Mouse (Mus musculus) embryonic facial prominence, embryonic 15.5 days (tissue): Measurements from ENCODE around the gene Tpgs1. TPM values are rescaled to one million over a fixed set of nuclear protein-coding genes. Genes with fewer than 3 reads are reported as not detected.
"Not testable (repeated sequence)": the region's sequence is repeated elsewhere in the genome, so short reads cannot be mapped to it uniquely, and the experiment has no call there.

Experiments
- ATAC-seq: fragments of 200-750 bp; cut with Nextera tagmentation; 2 replicates; pipeline ENCODE4 v1.8.0; 2017; ENCODE audit warnings: low read depth, moderate TSS enrichment; ENCODE audit not compliant: insufficient number of reproducible peaks, low FRiP score, low TSS enrichment
- H3K27ac ChIP-seq: fragments of 300-500 bp; sonication (generic); replicated peaks from 2 replicates; pipeline ENCODE4 v1.5.1; 2015; ENCODE audit warnings: mild to moderate bottlenecking, inconsistent platforms
- H3K27me3 ChIP-seq: fragments of 300-500 bp; sonication (generic); 2 replicates; pipeline ENCODE4 v1.6.1; 2015; ENCODE audit warnings: inconsistent platforms
- H3K36me3 ChIP-seq: fragments of 300-500 bp; sonication (generic); 2 replicates; pipeline ENCODE4 v1.6.1; 2015; ENCODE audit warnings: mild to moderate bottlenecking, inconsistent platforms
- H3K4me1 ChIP-seq: fragments of 300-500 bp; sonication (generic); 2 replicates; pipeline ENCODE4 v1.6.1; 2015; ENCODE audit warnings: inconsistent platforms
- H3K4me2 ChIP-seq: fragments of 300-500 bp; sonication (generic); replicated peaks from 2 replicates; pipeline ENCODE4 v1.6.1; 2015; ENCODE audit warnings: mild to moderate bottlenecking, inconsistent platforms
- H3K4me3 ChIP-seq: fragments of 300-500 bp; sonication (generic); replicated peaks from 2 replicates; pipeline ENCODE4 v1.5.1; 2015; ENCODE audit warnings: mild to moderate bottlenecking, inconsistent platforms
- H3K9ac ChIP-seq: fragments of 300-500 bp; sonication (generic); 2 replicates; pipeline ENCODE4 v1.6.1; 2015; ENCODE audit warnings: inconsistent platforms
- H3K9me3 ChIP-seq: fragments of 300-500 bp; sonication (generic); replicated peaks from 2 replicates; pipeline ENCODE4 v1.6.1; 2016; ENCODE audit warnings: inconsistent platforms
- WGBS: fragments of 180-500 bp; shearing (Covaris S2); methylation state at CpG from one replicate; pipeline ENCODE4 v1.1.7; 2015; 5-methylcytosine and 5-hydroxymethylcytosine counted together
- polyA plus RNA-seq: library from polyadenylated mRNA; unstranded; fragments of >200 nt; fragmentation: Nextera tagmentation; extraction: Ambion mirVana; gene quantifications from 2 replicates; pipeline ENCODE4 v1.2.1, GENCODE M21; 2015

Gene Tpgs1
- polyA plus RNA-seq, 1 experiment from 2014 or later = 62.4 TPM

DNA sequence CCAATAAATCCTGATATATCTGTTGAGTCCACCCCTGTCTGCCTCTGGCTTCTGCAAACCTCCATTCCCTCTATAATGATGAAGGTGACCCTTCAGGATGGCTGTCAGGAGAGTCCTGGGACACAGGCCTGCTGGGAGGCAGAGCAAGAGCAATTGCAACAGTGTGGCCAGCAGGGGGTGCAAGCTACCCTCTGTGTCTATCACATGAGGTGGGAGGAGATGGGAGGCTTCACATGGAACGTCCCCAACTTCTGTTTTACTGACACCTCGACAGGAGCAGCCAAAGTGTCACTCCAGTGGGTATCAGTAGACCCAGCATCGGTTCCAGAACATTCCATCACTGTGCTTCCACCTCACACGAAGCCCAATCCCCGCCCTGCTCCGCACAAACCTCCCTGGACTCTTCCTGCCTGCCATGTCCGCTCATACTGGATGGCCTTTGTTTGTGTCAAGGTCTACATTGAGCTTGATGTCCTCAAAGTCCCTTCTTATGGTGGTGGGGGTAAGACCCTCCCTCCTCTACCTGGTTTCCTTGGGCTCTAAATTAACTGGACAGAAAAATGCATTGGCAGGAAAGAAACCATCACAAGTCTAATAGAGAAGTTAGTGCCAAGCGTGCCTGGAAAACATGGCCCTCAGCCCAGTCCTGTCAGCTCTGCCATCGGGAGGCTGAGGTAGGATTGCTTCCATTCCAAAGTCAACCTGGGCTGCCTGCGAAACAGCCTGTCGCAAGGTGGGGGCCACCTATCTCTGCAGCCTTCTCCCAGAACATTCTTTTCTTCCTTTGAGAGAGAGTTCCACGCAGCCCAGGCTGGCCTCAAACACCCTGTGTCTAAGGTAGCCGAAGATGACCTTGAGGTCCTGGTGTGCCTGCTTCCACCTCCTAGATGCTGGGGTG is 26.3 kb downstream of the Tpgs1 start:
- H3K9ac ChIP-seq = no peak overlapping the region
- peaks cover 17% of the 10 kb centered on the region for H3K4me1 ChIP-seq
- H3K27me3 ChIP-seq = no peaks in the 10 kb centered on the region
- 54% methylated on average over 13 of the region's 13 CpGs for WGBS
- no peaks in the 10 kb centered on the region for H3K9me3 ChIP-seq
- H3K36me3 ChIP-seq = no peaks in the 10 kb centered on the region
- H3K4me3 ChIP-seq = no peak overlapping the region
- no peak overlapping the region; the same call in 1 of the 2 replicates for H3K4me2 ChIP-seq
- ATAC-seq = no peak
- H3K27ac ChIP-seq = peak overlapping the region; percentile 44

- Histone ChIP-seq H3K9me3 (no peaks in the 10 kb centered on the region), H3K27me3 (no peaks in the 10 kb centered on the region), H3K4me1 (peaks cover 20% of the 10 kb centered on the region), H3K9ac (no peak overlapping the region), H3K4me3 (no peak overlapping the region), H3K36me3 (no peaks in the 10 kb centered on the region), H3K4me2 (no peak overlapping the region; the same call in 1 of the 2 replicates), H3K27ac (peak overlapping the region; percentile 44)
- ATAC-seq = no peak
- WGBS = 22% methylated on average over 9 of the region's 9 CpGs
These were observed 27.0 kb downstream of the Tpgs1 start for GRCm38 (mm10) chr10:79696129-79696651.

DNA sequence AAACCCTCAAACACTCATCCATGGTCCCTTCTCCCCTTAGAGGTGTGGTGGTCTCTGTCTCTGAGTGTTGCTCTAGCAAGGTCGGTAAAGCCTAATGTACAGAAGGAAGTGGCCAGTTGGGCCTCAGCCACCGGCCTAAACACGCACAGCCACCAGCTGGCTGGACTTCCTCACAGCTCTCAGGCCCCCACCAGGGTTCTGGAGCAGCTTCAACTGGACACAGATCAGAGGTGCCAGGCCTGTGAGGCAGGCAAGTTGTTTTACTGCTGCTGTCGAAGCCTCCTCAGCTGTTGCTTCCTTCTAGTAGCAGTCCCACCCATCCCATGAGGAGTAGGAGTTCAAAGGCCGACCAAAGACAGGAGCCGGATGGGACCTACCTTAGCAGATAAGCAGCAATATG is 28.7 kb downstream of the Tpgs1 start:
- H3K4me1 ChIP-seq = peaks cover 26% of the 10 kb centered on the region
- H3K36me3 ChIP-seq = no peaks in the 10 kb centered on the region
- no peak for ATAC-seq
- WGBS = 77% methylated on average over 6 of the region's 6 CpGs
- no peak overlapping the region for H3K27ac ChIP-seq
- no peaks in the 10 kb centered on the region for H3K9me3 ChIP-seq
- no peaks in the 10 kb centered on the region for H3K27me3 ChIP-seq
- no peak overlapping the region for H3K4me3 ChIP-seq
- H3K4me2 ChIP-seq = no peak overlapping the region
- H3K9ac ChIP-seq = no peak overlapping the region

GRCm38 (mm10) chr10:79698459-79698858 is 29.3 kb downstream of the Tpgs1 start:
- no peaks in the 10 kb centered on the region for H3K36me3 ChIP-seq
- H3K4me2 ChIP-seq = no peak overlapping the region
- no peak overlapping the region for H3K4me3 ChIP-seq
- H3K27ac ChIP-seq = no peak overlapping the region
- 90% methylated on average over 6 of the region's 6 CpGs for WGBS
- H3K27me3 ChIP-seq = no peaks in the 10 kb centered on the region
- ATAC-seq = no peak
- peaks cover 26% of the 10 kb centered on the region for H3K4me1 ChIP-seq
- H3K9me3 ChIP-seq = no peaks in the 10 kb centered on the region
- no peak overlapping the region for H3K9ac ChIP-seq

- no peaks in the 10 kb centered on the region for H3K36me3 ChIP-seq
- no peak for ATAC-seq
- no peak overlapping the region for H3K4me2 ChIP-seq
- no peak overlapping the region for H3K4me3 ChIP-seq
- H3K27ac ChIP-seq = peak overlapping the region; percentile 55; the same call in 1 of the 2 replicates
- H3K4me1 ChIP-seq = peaks cover 30% of the 10 kb centered on the region
- 35% methylated on average over 7 of the region's 7 CpGs for WGBS
- no peaks in the 10 kb centered on the region for H3K9me3 ChIP-seq
- peak overlapping the region; percentile 1; the same call in 1 of the 2 replicates for H3K9ac ChIP-seq
- H3K27me3 ChIP-seq = no peaks in the 10 kb centered on the region
These were observed 31.5 kb downstream of the Tpgs1 start for GRCm38 (mm10) chr10:79700676-79701075.

DNA sequence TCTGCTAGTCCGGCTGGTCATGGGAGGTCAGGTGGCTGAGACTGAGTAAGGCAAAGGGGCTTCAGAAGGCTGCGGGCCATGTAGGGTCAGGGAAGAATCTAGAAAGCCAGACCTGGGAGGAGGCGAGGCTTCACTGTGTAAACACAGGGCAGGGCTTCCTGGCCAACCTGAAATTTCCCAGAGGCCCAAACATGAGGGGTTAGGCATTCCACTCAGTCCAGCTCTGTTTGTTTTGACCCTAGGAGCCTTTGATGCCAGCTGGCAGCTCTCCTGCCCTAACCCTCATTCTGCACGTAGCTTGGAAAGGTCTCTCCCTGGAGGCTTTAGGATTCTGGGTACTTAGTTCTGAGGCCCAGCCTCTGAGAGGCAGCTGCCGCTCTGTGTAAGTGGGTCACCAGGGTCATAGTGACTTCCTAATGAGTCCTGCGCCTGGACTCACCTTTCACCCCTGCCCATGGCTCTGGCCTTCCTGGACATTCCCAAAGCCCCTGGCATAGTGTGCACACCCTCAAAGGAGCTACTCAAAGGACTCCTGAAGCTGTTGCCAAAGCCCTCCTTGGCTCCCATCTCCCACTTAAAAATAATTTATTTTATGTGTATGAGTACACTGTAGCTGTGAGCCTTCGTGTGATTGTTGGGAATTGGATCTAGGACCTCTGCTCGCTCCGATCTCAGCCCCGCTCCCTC is 32.4 kb downstream of the Tpgs1 start:
- Histone ChIP-seq H3K27me3 (no peaks in the 10 kb centered on the region), H3K27ac (peak overlapping the region; percentile 55; the same call in 1 of the 2 replicates), H3K4me3 (no peak overlapping the region), H3K9me3 (no peaks in the 10 kb centered on the region), H3K9ac (no peak overlapping the region), H3K36me3 (no peaks in the 10 kb centered on the region), H3K4me1 (peaks cover 32% of the 10 kb centered on the region), H3K4me2 (no peak overlapping the region)
- no peak for ATAC-seq
- WGBS = 44% methylated on average over 10 of the region's 10 CpGs

DNA sequence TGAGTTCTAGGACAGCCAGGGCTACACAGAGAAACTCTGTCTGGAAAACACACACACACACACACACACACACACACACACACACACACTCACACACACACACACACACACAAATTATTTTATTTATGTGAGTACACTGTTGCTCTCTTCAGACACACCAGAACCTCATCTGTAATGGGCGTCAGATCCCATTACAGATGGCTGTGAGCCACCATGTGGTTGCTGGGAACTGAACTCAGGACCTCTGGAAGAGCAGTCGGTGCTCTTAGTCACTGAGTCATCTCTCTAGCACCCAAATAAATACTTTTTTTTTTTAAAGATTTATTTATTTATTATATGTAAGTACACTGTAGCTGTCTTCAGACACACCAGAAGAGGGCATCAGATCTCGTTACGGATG is 33.8 kb downstream of the Tpgs1 start:
- not testable (repeated sequence) for H3K27me3 ChIP-seq, H3K4me2 ChIP-seq, H3K9me3 ChIP-seq, ATAC-seq, H3K4me3 ChIP-seq, H3K36me3 ChIP-seq, H3K9ac ChIP-seq, H3K27ac ChIP-seq
- WGBS = 85% methylated on average over 4 of the region's 4 CpGs
- H3K4me1 ChIP-seq = peaks cover 42% of the 10 kb centered on the region

DNA sequence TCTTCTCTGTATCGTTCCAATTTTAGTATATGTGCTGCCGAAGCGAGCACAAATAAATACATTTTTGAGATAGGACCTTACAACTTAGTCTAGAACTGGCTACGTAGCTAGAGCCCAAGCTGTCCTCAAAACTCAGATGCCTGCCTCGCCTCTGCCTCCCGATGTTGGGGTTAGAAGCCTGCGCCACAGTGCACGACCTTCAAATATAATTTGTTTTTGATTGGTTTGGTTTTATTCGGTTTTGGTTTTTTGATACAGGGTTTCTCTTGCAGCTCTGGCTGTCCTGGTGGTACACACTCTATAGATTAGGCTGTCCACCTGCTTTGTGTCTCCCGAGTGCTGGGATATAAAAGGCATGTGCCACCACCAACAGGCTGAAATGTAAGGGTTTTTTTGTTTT is 34.4 kb downstream of the Tpgs1 start:
- 76% methylated on average over 10 of the region's 10 CpGs for WGBS

GRCm38 (mm10) chr10:79704065-79704969 is 35.1 kb downstream of the Tpgs1 start, which contains the start of gene Bsg:
Bsg (plus strand) TSS chr10:79704491.
- under 1% methylated on average over 64 of the region's 65 CpGs for WGBS
- H3K27ac ChIP-seq = peak within 1 kb of the TSS; percentile 81
- peak within 1 kb of the TSS; percentile 78 for H3K4me2 ChIP-seq
- H3K9me3 ChIP-seq = no peaks in the 10 kb centered on the region
- peak; percentile 96 for ATAC-seq
- H3K36me3 ChIP-seq = peaks cover 14% of the 10 kb centered on the region
- peak within 1 kb of the TSS; percentile 99 for H3K9ac ChIP-seq
- no peaks in the 10 kb centered on the region for H3K27me3 ChIP-seq
- H3K4me3 ChIP-seq = peak within 1 kb of the TSS; percentile 83
- peaks cover 42% of the 10 kb centered on the region for H3K4me1 ChIP-seq

More for the DNA sequence above, 34.4 kb downstream of the Tpgs1 start:
- Histone ChIP-seq H3K27me3 (no peaks in the 10 kb centered on the region), H3K27ac (no peak overlapping the region; the same call in 1 of the 2 replicates), H3K4me3 (peak overlapping the region; percentile 83), H3K9ac (no peak overlapping the region), H3K4me1 (peaks cover 42% of the 10 kb centered on the region), H3K4me2 (peak overlapping the region; percentile 78), H3K36me3 (0 out of 2 replicates have a peak, but pooled peaks cover 6% of the 10 kb centered on the region), H3K9me3 (no peaks in the 10 kb centered on the region)
- no peak for ATAC-seq

DNA sequence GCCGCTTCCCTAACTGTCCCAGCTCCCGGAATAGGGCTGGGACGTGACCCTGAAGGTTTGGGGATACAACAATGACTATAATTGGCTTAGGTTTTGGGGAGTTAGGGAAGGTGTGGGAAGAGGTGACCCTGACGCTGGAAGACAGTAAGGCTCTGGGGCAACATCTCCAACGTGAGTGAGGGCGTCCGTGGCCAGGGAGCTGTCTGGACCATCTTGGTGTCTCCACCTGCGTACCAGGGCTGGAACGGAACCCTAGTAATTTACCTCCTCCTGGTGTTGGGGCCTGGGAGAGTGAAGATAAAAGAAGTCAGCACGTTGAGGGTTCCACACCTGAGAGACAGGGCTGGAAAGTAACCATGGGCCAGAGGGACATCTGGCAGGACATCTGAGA is 35.8 kb downstream of the Tpgs1 start:
- H3K9ac ChIP-seq = peak overlapping the region; percentile 99
- peak overlapping the region; percentile 81; the same call in 1 of the 2 replicates for H3K27ac ChIP-seq
- peaks cover 20% of the 10 kb centered on the region for H3K36me3 ChIP-seq
- 6% methylated on average over 10 of the region's 10 CpGs for WGBS
- H3K27me3 ChIP-seq = no peaks in the 10 kb centered on the region
- peak overlapping the region; percentile 83 for H3K4me3 ChIP-seq
- no peaks in the 10 kb centered on the region for H3K9me3 ChIP-seq
- no peak for ATAC-seq
- peak overlapping the region; percentile 78 for H3K4me2 ChIP-seq
- peaks cover 42% of the 10 kb centered on the region for H3K4me1 ChIP-seq
